Mouse (Mus musculus) embryonic facial prominence, embryonic 15.5 days (tissue): ENCODE measurements at regions not wholly inside any gene's neighbourhood (a gene's known extent, or its start where the extent isn't known, plus 50 kb on each side); places are given as distances from the start of the nearest gene placed in this dataset.

Experiments
- ATAC-seq: fragments of 200-750 bp; cut with Nextera tagmentation; 2 replicates; pipeline ENCODE4 v1.8.0; 2017; ENCODE audit warnings: low read depth, moderate TSS enrichment; ENCODE audit not compliant: insufficient number of reproducible peaks, low FRiP score, low TSS enrichment
- H3K27ac ChIP-seq: fragments of 300-500 bp; sonication (generic); replicated peaks from 2 replicates; pipeline ENCODE4 v1.5.1; 2015; ENCODE audit warnings: mild to moderate bottlenecking, inconsistent platforms
- H3K27me3 ChIP-seq: fragments of 300-500 bp; sonication (generic); 2 replicates; pipeline ENCODE4 v1.6.1; 2015; ENCODE audit warnings: inconsistent platforms
- H3K36me3 ChIP-seq: fragments of 300-500 bp; sonication (generic); 2 replicates; pipeline ENCODE4 v1.6.1; 2015; ENCODE audit warnings: mild to moderate bottlenecking, inconsistent platforms
- H3K4me1 ChIP-seq: fragments of 300-500 bp; sonication (generic); 2 replicates; pipeline ENCODE4 v1.6.1; 2015; ENCODE audit warnings: inconsistent platforms
- H3K4me2 ChIP-seq: fragments of 300-500 bp; sonication (generic); replicated peaks from 2 replicates; pipeline ENCODE4 v1.6.1; 2015; ENCODE audit warnings: mild to moderate bottlenecking, inconsistent platforms
- H3K4me3 ChIP-seq: fragments of 300-500 bp; sonication (generic); replicated peaks from 2 replicates; pipeline ENCODE4 v1.5.1; 2015; ENCODE audit warnings: mild to moderate bottlenecking, inconsistent platforms
- H3K9ac ChIP-seq: fragments of 300-500 bp; sonication (generic); 2 replicates; pipeline ENCODE4 v1.6.1; 2015; ENCODE audit warnings: inconsistent platforms
- H3K9me3 ChIP-seq: fragments of 300-500 bp; sonication (generic); replicated peaks from 2 replicates; pipeline ENCODE4 v1.6.1; 2016; ENCODE audit warnings: inconsistent platforms
- WGBS: fragments of 180-500 bp; shearing (Covaris S2); methylation state at CpG from one replicate; pipeline ENCODE4 v1.1.7; 2015; 5-methylcytosine and 5-hydroxymethylcytosine counted together

DNA sequence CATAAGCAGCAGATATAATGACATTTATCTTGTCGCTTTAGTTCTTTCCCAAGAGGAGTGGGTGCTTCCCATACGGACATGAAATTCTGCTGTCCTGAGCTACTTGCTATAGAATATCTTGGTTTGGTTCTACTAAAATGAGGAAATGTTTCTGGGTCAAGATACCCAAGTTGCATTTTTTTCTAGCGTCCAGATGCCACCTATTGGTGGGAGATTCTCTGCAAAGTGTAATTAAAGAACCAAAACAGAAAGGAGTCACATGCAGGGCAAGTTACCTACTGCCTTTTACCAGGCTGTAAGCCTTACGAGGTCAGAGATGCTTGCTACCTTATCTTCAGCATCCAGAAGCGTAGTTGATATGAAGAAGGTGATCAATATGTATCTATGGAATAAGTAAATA, 156.5 kb downstream of the Lrig3 start:
- 83% methylated on average over 5 of the region's 5 CpGs for WGBS
- no peaks in the 10 kb centered on the region for H3K4me1 ChIP-seq

DNA sequence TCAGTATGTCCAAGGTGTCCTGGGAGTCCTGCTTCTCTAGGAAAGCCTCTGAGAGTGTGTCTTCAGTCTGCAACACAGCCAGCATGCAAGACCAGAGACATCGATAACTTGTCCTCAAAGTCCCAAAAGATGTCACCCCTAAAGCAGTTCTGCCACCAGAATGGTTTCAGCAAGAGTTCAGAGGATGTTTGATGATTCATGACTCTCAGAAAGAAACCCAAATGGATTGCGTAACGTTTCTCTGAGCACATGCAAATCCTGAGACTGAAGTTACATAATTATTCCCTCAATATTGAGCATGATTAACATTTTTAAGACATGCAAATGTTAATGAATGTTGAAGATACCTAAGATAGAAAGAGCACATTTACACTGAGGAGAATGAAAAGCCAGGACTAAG, 167.2 kb downstream of the Lrig3 start:
- Histone ChIP-seq H3K36me3 (no peaks in the 10 kb centered on the region), H3K9me3 (no peaks in the 10 kb centered on the region), H3K9ac (no peak overlapping the region), H3K4me1 (no peaks in the 10 kb centered on the region), H3K4me2 (no peak overlapping the region), H3K27ac (no peak overlapping the region), H3K4me3 (no peak overlapping the region), H3K27me3 (no peaks in the 10 kb centered on the region)
- 77% methylated on average over 3 of the region's 3 CpGs for WGBS
- no peak for ATAC-seq

More for the DNA sequence above, 156.5 kb downstream of the Lrig3 start:
- Histone ChIP-seq H3K27me3 (no peaks in the 10 kb centered on the region), H3K9me3 (no peaks in the 10 kb centered on the region), H3K4me2 (no peak overlapping the region), H3K27ac (no peak overlapping the region), H3K9ac (no peak overlapping the region), H3K4me3 (no peak overlapping the region), H3K36me3 (no peaks in the 10 kb centered on the region)
- no peak for ATAC-seq

DNA sequence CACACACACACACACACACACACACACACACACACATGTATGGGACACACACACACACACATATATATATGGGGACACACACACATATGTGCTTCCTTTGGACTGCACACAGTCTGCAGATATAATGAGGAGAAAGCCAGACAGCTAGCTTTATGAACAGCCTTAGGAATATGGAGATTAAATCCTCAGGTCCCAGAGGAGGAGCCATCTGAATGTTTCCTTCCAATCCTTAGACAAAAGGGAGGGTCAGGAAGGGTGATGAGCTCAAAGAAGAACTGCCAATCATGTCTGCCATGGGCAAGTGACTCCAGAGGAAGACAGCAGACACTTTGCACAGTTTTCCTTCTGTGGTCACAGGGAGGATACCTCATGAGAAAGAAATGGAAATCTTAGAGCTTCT, 168.0 kb downstream of the Lrig3 start:
- H3K4me2 ChIP-seq, result no peak overlapping the region
- H3K4me3 ChIP-seq, result no peak overlapping the region
- no peak for ATAC-seq
- no peak overlapping the region for H3K9ac ChIP-seq
- H3K27ac ChIP-seq, result no peak overlapping the region
- H3K4me1 ChIP-seq, result no peaks in the 10 kb centered on the region
- H3K27me3 ChIP-seq, result no peaks in the 10 kb centered on the region
- no peaks in the 10 kb centered on the region for H3K9me3 ChIP-seq
- H3K36me3 ChIP-seq, result no peaks in the 10 kb centered on the region

DNA sequence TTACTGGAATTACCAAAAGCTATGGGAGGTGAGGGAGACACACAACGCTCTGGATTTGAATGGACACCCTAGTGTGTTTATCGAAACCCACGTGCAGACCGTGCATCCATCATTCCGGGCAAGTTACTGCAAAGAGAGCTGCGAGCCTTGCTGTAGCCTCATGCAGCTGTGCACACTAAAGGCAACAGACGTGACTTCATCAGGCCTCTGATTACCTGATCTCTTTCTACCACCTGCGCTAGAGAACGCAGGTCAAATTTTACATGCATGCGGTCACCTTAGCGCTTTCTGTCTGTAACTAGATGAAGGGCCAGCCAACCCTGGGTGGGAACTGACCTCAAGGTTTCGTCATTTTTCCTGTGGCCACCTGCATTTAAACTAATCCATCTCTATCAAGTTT, 172.6 kb downstream of the Lrig3 start:
- no peak overlapping the region for H3K27ac ChIP-seq
- H3K4me3 ChIP-seq, result no peak overlapping the region
- H3K27me3 ChIP-seq, result no peaks in the 10 kb centered on the region
- no peak overlapping the region for H3K4me2 ChIP-seq
- no peaks in the 10 kb centered on the region for H3K36me3 ChIP-seq
- no peaks in the 10 kb centered on the region for H3K9me3 ChIP-seq
- WGBS, result 93% methylated on average over 12 of the region's 12 CpGs
- H3K4me1 ChIP-seq, result peaks cover 14% of the 10 kb centered on the region
- no peak for ATAC-seq
- no peak overlapping the region for H3K9ac ChIP-seq

DNA sequence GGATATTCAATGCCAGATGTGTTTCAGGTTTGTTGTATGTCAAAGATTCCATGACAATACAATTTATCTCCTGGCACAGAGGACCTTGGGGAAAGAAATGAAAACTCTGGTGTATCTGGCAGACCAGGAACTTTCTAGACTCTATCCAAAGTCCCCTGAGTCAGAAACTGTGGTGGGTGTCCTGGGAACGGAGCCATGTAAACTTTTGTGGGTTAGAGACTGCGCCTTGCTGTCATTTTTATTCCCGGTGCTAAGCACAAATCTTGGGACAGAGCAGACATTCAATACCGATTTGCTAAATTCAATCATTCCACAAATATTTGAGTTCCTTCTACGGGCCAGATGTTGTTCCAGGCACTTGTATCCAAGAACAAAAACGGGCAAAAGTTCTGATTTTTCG, 175.6 kb downstream of the Lrig3 start:
- Histone ChIP-seq H3K9ac (no peak overlapping the region), H3K36me3 (no peaks in the 10 kb centered on the region), H3K27me3 (no peaks in the 10 kb centered on the region), H3K27ac (peak overlapping the region; percentile 82), H3K4me2 (peak overlapping the region; percentile 25; the same call in 1 of the 2 replicates), H3K4me3 (no peak overlapping the region), H3K4me1 (peaks cover 26% of the 10 kb centered on the region), H3K9me3 (no peaks in the 10 kb centered on the region)
- 0 out of 2 replicates have a peak, but pooled peaks have one; percentile 51 for ATAC-seq
- WGBS, result 24% methylated on average over 7 of the region's 7 CpGs

DNA sequence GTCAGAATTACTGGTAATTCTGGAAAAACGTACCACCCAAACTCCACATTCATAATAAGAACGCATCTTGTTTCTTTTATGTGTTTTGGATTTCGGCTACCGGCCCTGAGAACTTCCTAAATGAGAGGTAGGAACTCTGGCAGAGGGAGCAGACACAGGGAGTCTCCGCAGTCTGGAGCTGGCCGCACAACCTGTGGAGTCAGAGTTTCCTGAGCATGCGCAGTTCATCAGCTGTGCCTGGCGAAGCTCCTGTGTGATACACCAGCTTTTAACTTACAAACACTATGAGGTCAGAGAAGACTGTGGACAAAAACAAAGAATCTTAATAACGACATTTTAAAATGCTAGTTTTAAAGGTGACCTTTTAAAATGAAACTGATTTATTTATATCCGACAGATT, 177.9 kb downstream of the Lrig3 start:
- Histone ChIP-seq H3K9me3 (no peaks in the 10 kb centered on the region), H3K36me3 (no peaks in the 10 kb centered on the region), H3K27ac (peak overlapping the region; percentile 88), H3K27me3 (no peaks in the 10 kb centered on the region), H3K9ac (no peak overlapping the region), H3K4me2 (peak overlapping the region; percentile 43), H3K4me1 (peaks cover 26% of the 10 kb centered on the region), H3K4me3 (0 out of 2 replicates have a peak overlapping the region, but pooled peaks have one; percentile 21)
- 54% methylated on average over 10 of the region's 10 CpGs for WGBS
- ATAC-seq, result no peak

DNA sequence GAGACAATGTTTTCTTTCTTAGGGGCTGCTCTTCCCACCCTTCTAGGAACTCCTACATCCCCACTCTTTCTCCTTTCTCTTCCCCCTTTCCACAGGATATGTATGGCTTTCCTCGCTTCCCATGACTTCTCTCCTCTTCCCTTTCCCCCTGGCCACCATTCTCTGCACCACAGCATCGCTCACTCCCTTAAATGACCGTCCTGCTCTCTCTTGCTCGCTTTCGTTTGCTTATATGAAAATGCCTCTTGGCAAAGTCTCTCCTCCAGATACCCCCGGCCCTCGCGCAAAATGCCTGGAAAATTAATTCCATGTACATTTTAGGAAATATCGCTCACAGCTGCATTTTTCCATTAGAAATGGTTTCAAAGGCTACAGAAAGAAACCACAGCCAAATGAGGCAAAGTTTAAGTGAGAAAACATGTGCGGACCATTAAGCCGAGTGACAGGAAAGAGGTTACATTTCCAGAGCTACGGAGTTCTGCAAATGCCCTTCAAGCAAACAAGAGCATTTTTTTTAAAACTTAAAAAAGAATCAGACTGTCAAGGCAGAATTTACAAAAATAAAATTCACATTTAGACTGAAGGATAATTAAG, 178.7 kb downstream of the Lrig3 start:
- Histone ChIP-seq H3K27ac (peak overlapping the region; percentile 88), H3K9ac (no peak overlapping the region), H3K27me3 (no peaks in the 10 kb centered on the region), H3K4me2 (peak overlapping the region; percentile 43), H3K4me1 (peaks cover 26% of the 10 kb centered on the region), H3K4me3 (peak overlapping the region; percentile 21; the same call in 1 of the 2 replicates), H3K36me3 (no peaks in the 10 kb centered on the region), H3K9me3 (no peaks in the 10 kb centered on the region)
- WGBS, result 29% methylated on average over 12 of the region's 12 CpGs
- peak; percentile 70; the same call in 1 of the 2 replicates for ATAC-seq

DNA sequence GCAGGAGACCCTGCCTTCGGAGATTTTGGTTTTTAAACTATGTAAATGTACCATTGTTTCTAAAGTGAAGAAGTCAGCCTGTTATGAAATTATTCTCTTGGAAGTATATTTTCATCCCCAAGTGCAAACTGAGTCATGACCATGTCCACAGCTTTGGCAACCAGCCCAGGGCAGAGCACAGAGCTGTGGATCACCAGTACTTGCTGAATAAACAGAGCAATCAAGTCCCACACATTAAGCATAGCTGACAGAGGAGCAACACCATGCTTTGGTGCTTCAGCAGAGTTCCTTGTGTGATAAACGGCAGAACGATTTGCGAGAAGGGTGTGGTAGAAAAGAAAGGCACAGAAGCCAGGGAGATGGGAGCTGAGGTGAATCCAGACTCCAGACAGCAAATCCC, 191.3 kb downstream of the Lrig3 start:
- Histone ChIP-seq H3K27ac (no peak overlapping the region), H3K27me3 (no peaks in the 10 kb centered on the region), H3K4me2 (no peak overlapping the region), H3K4me3 (no peak overlapping the region), H3K36me3 (no peaks in the 10 kb centered on the region), H3K4me1 (peaks cover 8% of the 10 kb centered on the region; the same call in 1 of the 2 replicates), H3K9ac (no peak overlapping the region), H3K9me3 (no peaks in the 10 kb centered on the region)
- no peak for ATAC-seq
- 72% methylated on average over 4 of the region's 4 CpGs for WGBS

DNA sequence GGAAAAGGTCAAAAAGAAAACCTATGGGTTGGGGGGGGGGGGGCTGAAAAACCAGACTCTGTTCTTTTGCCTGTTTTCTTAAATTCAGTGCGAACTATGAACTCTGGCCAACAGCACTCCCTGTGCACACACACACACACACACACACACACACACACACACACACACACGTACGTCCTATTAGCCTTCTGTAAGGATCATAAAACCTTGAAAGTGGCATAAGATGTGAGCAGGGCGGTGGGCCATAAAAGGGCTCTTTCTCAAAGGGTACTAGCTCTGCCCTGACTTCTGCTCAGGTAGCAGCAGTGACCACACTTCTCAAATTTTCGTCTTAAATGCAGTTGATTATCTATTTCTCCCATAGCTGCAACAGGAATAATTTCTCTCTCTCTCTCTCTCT, 199.2 kb downstream of the Lrig3 start:
- Histone ChIP-seq H3K4me1 (0 out of 2 replicates have a peak, but pooled peaks cover 4% of the 10 kb centered on the region), H3K9me3 (no peaks in the 10 kb centered on the region), H3K27me3 (no peaks in the 10 kb centered on the region), H3K4me3 (no peak overlapping the region), H3K9ac (no peak overlapping the region), H3K36me3 (no peaks in the 10 kb centered on the region), H3K4me2 (no peak overlapping the region), H3K27ac (no peak overlapping the region)
- WGBS, result 88% methylated on average over 5 of the region's 5 CpGs
- no peak for ATAC-seq

DNA sequence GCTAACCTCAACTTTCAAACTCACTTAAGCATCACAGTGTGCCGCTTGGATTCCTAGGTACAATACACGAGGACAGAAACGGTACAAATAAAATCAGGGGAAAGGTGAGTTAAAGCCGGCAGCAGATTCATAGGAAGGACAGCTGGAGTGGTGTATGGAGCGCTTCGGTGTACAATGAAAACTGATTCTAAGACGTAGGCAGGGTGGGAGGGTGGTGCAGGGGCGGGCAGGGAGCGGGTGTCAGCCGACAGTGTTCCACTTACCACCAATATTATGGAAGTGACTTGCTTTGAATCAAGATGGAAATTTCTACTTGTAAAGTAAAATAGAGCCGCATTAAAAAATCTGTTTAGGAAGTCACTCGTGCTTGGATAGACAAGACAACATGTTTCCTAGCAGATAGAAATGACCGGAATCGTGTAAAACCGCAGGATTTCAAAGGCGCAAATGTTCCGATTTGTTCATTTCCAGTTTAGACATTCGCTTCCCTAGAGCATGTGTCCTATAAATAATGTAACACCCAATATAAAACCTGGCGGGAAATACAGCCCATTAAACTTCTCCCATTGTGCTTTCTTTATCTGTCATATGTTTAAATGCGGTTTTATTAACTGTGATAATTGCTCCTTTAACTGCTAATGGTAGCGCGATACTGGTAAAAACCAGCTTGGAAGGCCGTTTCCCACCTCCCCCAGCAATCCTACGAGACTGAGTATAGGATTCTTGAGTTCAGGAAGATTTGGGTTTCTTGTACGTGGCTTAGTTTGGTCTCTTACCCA, 203.3 kb downstream of the Lrig3 start:
- ATAC-seq, result no peak
- Histone ChIP-seq H3K4me2 (no peak overlapping the region), H3K4me3 (no peak overlapping the region), H3K36me3 (no peaks in the 10 kb centered on the region), H3K4me1 (no peaks in the 10 kb centered on the region), H3K27ac (no peak overlapping the region), H3K27me3 (no peaks in the 10 kb centered on the region), H3K9me3 (no peaks in the 10 kb centered on the region), H3K9ac (no peak overlapping the region)
- 91% methylated on average over 25 of the region's 25 CpGs for WGBS

DNA sequence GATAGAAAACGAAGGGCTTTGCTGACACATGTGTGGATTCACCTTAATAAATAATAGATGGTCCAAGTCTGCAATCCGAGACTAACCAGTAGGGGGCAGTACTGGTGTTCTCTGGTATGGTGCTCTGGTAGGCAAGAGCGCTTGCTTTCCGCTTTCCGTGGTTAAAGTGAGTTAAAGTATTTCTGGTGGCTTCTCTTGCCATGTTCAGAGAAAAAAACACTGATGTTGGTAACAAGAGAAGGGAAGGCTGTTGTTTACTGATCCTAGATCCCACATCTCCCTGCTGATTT, 203.9 kb downstream of the Lrig3 start:
- Histone ChIP-seq H3K27me3 (no peaks in the 10 kb centered on the region), H3K9ac (no peak overlapping the region), H3K27ac (no peak overlapping the region), H3K36me3 (no peaks in the 10 kb centered on the region), H3K4me3 (no peak overlapping the region), H3K4me2 (no peak overlapping the region), H3K4me1 (no peaks in the 10 kb centered on the region), H3K9me3 (no peaks in the 10 kb centered on the region)
- ATAC-seq, result no peak
- WGBS, result 61% methylated on average over 5 of the region's 5 CpGs
